Mouse (Mus musculus) limb, embryonic 15.5 days (tissue): ENCODE results near the gene Vav1. TPM values are rescaled to one million over a fixed set of nuclear protein-coding genes. Genes with fewer than 3 reads are reported as not detected.
"Not testable (repeated sequence)": the region's sequence is repeated elsewhere in the genome, so short reads cannot be mapped to it uniquely, and the experiment has no call there.

ENCODE experiments used
- ATAC-seq: fragments of 200-750 bp; cut with Nextera tagmentation; 2 replicates; pipeline ENCODE4 v1.8.0; 2017; ENCODE audit warnings: low read depth, moderate TSS enrichment; ENCODE audit not compliant: insufficient number of reproducible peaks, low FRiP score, low TSS enrichment
- H3K27ac ChIP-seq: fragments of 300-500 bp; sonication (generic); 2 replicates; pipeline ENCODE4 v1.5.1; 2015; ENCODE audit warnings: moderate library complexity, mild to moderate bottlenecking, inconsistent platforms
- H3K27me3 ChIP-seq: fragments of 300-500 bp; sonication (generic); 2 replicates; pipeline ENCODE4 v1.6.1; 2015; ENCODE audit warnings: inconsistent platforms
- H3K36me3 ChIP-seq: fragments of 300-500 bp; sonication (generic); 2 replicates; pipeline ENCODE4 v1.6.1; 2015; ENCODE audit warnings: inconsistent platforms
- H3K4me1 ChIP-seq: fragments of 300-500 bp; sonication (generic); 2 replicates; pipeline ENCODE4 v1.6.1; 2015; ENCODE audit warnings: inconsistent platforms
- H3K4me2 ChIP-seq: fragments of 300-500 bp; sonication (generic); 2 replicates; pipeline ENCODE4 v1.6.1; 2015; ENCODE audit warnings: mild to moderate bottlenecking, inconsistent platforms
- H3K4me3 ChIP-seq: fragments of 300-500 bp; sonication (generic); 2 replicates; pipeline ENCODE4 v1.5.1; 2015; ENCODE audit warnings: mild to moderate bottlenecking, inconsistent platforms
- H3K9ac ChIP-seq: fragments of 300-500 bp; sonication (generic); 2 replicates; pipeline ENCODE4 v1.6.1; 2015; ENCODE audit warnings: inconsistent platforms
- H3K9me3 ChIP-seq: fragments of 300-500 bp; sonication (generic); 2 replicates; pipeline ENCODE4 v1.6.1; 2016; ENCODE audit warnings: inconsistent platforms
- WGBS: fragments of 180-500 bp; shearing (Covaris S2); methylation state at CpG from one replicate; pipeline ENCODE4 v1.1.7; 2015; 5-methylcytosine and 5-hydroxymethylcytosine counted together
- polyA plus RNA-seq: library from polyadenylated mRNA; unstranded; fragments of >200 nt; fragmentation: Nextera tagmentation; extraction: Ambion mirVana; gene quantifications from 2 replicates; pipeline ENCODE4 v1.2.1, GENCODE M21; 2015

Vav1 gene
- polyA plus RNA-seq, 1 experiment from 2014 or later, result 4.1 TPM

- no peaks in the 10 kb centered on the region for H3K36me3 ChIP-seq
- 74% methylated on average over 4 of the region's 4 CpGs for WGBS
- no peak overlapping the region for H3K4me3 ChIP-seq
- H3K9me3 ChIP-seq, result no peaks in the 10 kb centered on the region
- no peak overlapping the region for H3K9ac ChIP-seq
- H3K4me1 ChIP-seq, result no peaks in the 10 kb centered on the region
- no peak for ATAC-seq
- H3K4me2 ChIP-seq, result no peak overlapping the region
- no peak overlapping the region for H3K27ac ChIP-seq
- H3K27me3 ChIP-seq, result no peaks in the 10 kb centered on the region
Observed at GRCm38 (mm10) chr17:57332241-57332640, 53.3 kb downstream of the Vav1 start.

GRCm38 (mm10) chr17:57334001-57334760, 55.3 kb downstream of the Vav1 start:
- H3K27ac ChIP-seq, result no peak overlapping the region
- no peaks in the 10 kb centered on the region for H3K9me3 ChIP-seq
- no peak for ATAC-seq
- H3K36me3 ChIP-seq, result no peaks in the 10 kb centered on the region
- H3K4me2 ChIP-seq, result 0 out of 2 replicates have a peak overlapping the region, but pooled peaks have one; percentile 10
- H3K27me3 ChIP-seq, result no peaks in the 10 kb centered on the region
- H3K4me3 ChIP-seq, result no peak overlapping the region
- no peaks in the 10 kb centered on the region for H3K4me1 ChIP-seq
- WGBS, result 69% methylated on average over 9 of the region's 9 CpGs
- no peak overlapping the region for H3K9ac ChIP-seq

- no peak overlapping the region for H3K4me3 ChIP-seq
- 0 out of 2 replicates have a peak overlapping the region, but pooled peaks have one; percentile 10 for H3K4me2 ChIP-seq
- no peaks in the 10 kb centered on the region for H3K36me3 ChIP-seq
- no peaks in the 10 kb centered on the region for H3K9me3 ChIP-seq
- H3K9ac ChIP-seq, result no peak overlapping the region
- no peak for ATAC-seq
- H3K27me3 ChIP-seq, result no peaks in the 10 kb centered on the region
- WGBS, result 6% methylated on average over 16 of the region's 16 CpGs
- no peaks in the 10 kb centered on the region for H3K4me1 ChIP-seq
- no peak overlapping the region for H3K27ac ChIP-seq
Observed at GRCm38 (mm10) chr17:57334761-57335150, 55.9 kb downstream of the Vav1 start.

GRCm38 (mm10) chr17:57335194-57335593, 56.3 kb downstream of the Vav1 start:
- H3K4me2 ChIP-seq, H3K27ac ChIP-seq, ATAC-seq, H3K36me3 ChIP-seq, H3K4me1 ChIP-seq, H3K4me3 ChIP-seq, H3K27me3 ChIP-seq, H3K9me3 ChIP-seq, H3K9ac ChIP-seq: not testable (repeated sequence)
- 67% methylated on average over 9 of the region's 9 CpGs for WGBS

- Histone ChIP-seq H3K4me1 (no peaks in the 10 kb centered on the region), H3K9ac (no peak overlapping the region), H3K9me3 (no peaks in the 10 kb centered on the region), H3K27ac (no peak overlapping the region), H3K4me3 (no peak overlapping the region), H3K27me3 (no peaks in the 10 kb centered on the region), H3K4me2 (no peak overlapping the region), H3K36me3 (no peaks in the 10 kb centered on the region)
- 7% methylated on average over 11 of the region's 11 CpGs for WGBS
- peak; percentile 74; the same call in 1 of the 2 replicates for ATAC-seq
Observed at GRCm38 (mm10) chr17:57335673-57336303, 56.9 kb downstream of the Vav1 start.

- 82% methylated on average over 10 of the region's 10 CpGs for WGBS
- no peak overlapping the region for H3K27ac ChIP-seq
- ATAC-seq, result no peak
- H3K9ac ChIP-seq, result no peak overlapping the region
- H3K27me3 ChIP-seq, result no peaks in the 10 kb centered on the region
- no peak overlapping the region for H3K4me2 ChIP-seq
- no peak overlapping the region for H3K4me3 ChIP-seq
- H3K36me3 ChIP-seq, result no peaks in the 10 kb centered on the region
- H3K9me3 ChIP-seq, result no peaks in the 10 kb centered on the region
- H3K4me1 ChIP-seq, result no peaks in the 10 kb centered on the region
Observed at GRCm38 (mm10) chr17:57337996-57338395, 59.1 kb downstream of the Vav1 start.

GRCm38 (mm10) chr17:57339298-57339697, 60.4 kb downstream of the Vav1 start:
- 79% methylated on average over 9 of the region's 9 CpGs for WGBS
- Histone ChIP-seq H3K27me3 (no peaks in the 10 kb centered on the region), H3K4me2 (no peak overlapping the region), H3K4me3 (no peak overlapping the region), H3K9me3 (no peaks in the 10 kb centered on the region), H3K27ac (no peak overlapping the region), H3K9ac (no peak overlapping the region), H3K4me1 (no peaks in the 10 kb centered on the region), H3K36me3 (no peaks in the 10 kb centered on the region)
- ATAC-seq, result no peak

GRCm38 (mm10) chr17:57341568-57341967, 62.7 kb downstream of the Vav1 start:
- Histone ChIP-seq H3K27ac (no peak overlapping the region), H3K4me3 (no peak overlapping the region), H3K36me3 (no peaks in the 10 kb centered on the region), H3K4me1 (no peaks in the 10 kb centered on the region), H3K9me3 (no peaks in the 10 kb centered on the region), H3K4me2 (no peak overlapping the region), H3K27me3 (no peaks in the 10 kb centered on the region), H3K9ac (no peak overlapping the region)
- 70% methylated on average over 4 of the region's 4 CpGs for WGBS
- ATAC-seq, result no peak

GRCm38 (mm10) chr17:57344029-57344707, 65.3 kb downstream of the Vav1 start:
- no peak overlapping the region for H3K4me2 ChIP-seq
- H3K27ac ChIP-seq, result no peak overlapping the region
- no peaks in the 10 kb centered on the region for H3K36me3 ChIP-seq
- no peak for ATAC-seq
- H3K9me3 ChIP-seq, result no peaks in the 10 kb centered on the region
- no peaks in the 10 kb centered on the region for H3K4me1 ChIP-seq
- WGBS, result 71% methylated on average over 2 of the region's 2 CpGs
- no peak overlapping the region for H3K9ac ChIP-seq
- H3K4me3 ChIP-seq, result no peak overlapping the region
- no peaks in the 10 kb centered on the region for H3K27me3 ChIP-seq

GRCm38 (mm10) chr17:57347017-57347416, 68.1 kb downstream of the Vav1 start:
- Histone ChIP-seq H3K4me1 (no peaks in the 10 kb centered on the region), H3K27ac (no peak overlapping the region), H3K9me3 (no peaks in the 10 kb centered on the region), H3K4me3 (no peak overlapping the region), H3K27me3 (no peaks in the 10 kb centered on the region), H3K9ac (no peak overlapping the region), H3K4me2 (no peak overlapping the region), H3K36me3 (no peaks in the 10 kb centered on the region)
- 66% methylated on average over 6 of the region's 6 CpGs for WGBS
- ATAC-seq, result no peak

- Histone ChIP-seq H3K4me1 (no peaks in the 10 kb centered on the region), H3K4me2 (no peak overlapping the region), H3K27me3 (no peaks in the 10 kb centered on the region), H3K36me3 (no peaks in the 10 kb centered on the region), H3K4me3 (no peak overlapping the region), H3K9ac (no peak overlapping the region), H3K9me3 (no peaks in the 10 kb centered on the region), H3K27ac (no peak overlapping the region)
- no peak for ATAC-seq
- WGBS, result 80% methylated on average over 2 of the region's 2 CpGs
Observed at GRCm38 (mm10) chr17:57347781-57348180, 68.9 kb downstream of the Vav1 start.

GRCm38 (mm10) chr17:57349067-57349466, 70.2 kb downstream of the Vav1 start:
- ATAC-seq, result no peak
- Histone ChIP-seq H3K27ac (no peak overlapping the region), H3K4me1 (no peaks in the 10 kb centered on the region), H3K4me2 (no peak overlapping the region), H3K36me3 (no peaks in the 10 kb centered on the region), H3K9me3 (no peaks in the 10 kb centered on the region), H3K4me3 (no peak overlapping the region), H3K9ac (no peak overlapping the region), H3K27me3 (no peaks in the 10 kb centered on the region)
- 75% methylated on average over 5 of the region's 5 CpGs for WGBS
